Comparison of ENCODE assay signal across 15 mouse cellular contexts in genomic region chr6:48412147-48412546, GRCm38 (mm10). TPM values are rescaled to one million over a fixed set of nuclear protein-coding genes. Genes with fewer than 3 reads are reported as not detected.
DNase-seq lines count a peak whose midpoint lies in the region; ATAC-seq and TF ChIP-seq lines count a peak whose summit lies in the region.
"Had no signal": no experiment of that assay in that cellular context is flagged by ENCODE, and none has a peak within 500 bp of the region (broad histone marks: within the 10 kb centered on the region; RNA-seq: fewer than 3 reads in every experiment).

No protein-coding gene starts in this region.

- no peaks in the 10 kb centered on the region for H3K9me3 ChIP-seq in hindbrain, postnatal 0 days (ENCODE audit: low read length)
- H3K9me3 ChIP-seq in hindbrain, embryonic 14.5 days (ENCODE audit: control insufficient read depth, low read length) = no peaks in the 10 kb centered on the region
- H3K9me3 ChIP-seq in stomach, postnatal 0 days (ENCODE audit: control insufficient read depth, low read length) = no peaks in the 10 kb centered on the region
- H3K9me3 ChIP-seq: embryonic facial prominence, embryonic 13.5 days; forebrain, embryonic 10.5 days; limb, embryonic 13.5 days; lung, embryonic 15.5 days had no signal

- no peaks in the 10 kb centered on the region for H3K27me3 ChIP-seq in cerebellum, adult 2 months (ENCODE audit: control insufficient read depth, insufficient read depth, low read length)
- no peaks in the 10 kb centered on the region for H3K27me3 ChIP-seq in hindbrain, postnatal 0 days (ENCODE audit: insufficient read depth, low read length)
- H3K27me3 ChIP-seq in hindbrain, embryonic 14.5 days (ENCODE audit: control insufficient read depth, insufficient read depth, low read length) = no peaks in the 10 kb centered on the region
- H3K27me3 ChIP-seq in stomach, postnatal 0 days (ENCODE audit: control insufficient read depth, insufficient read depth, low read length) = no peaks in the 10 kb centered on the region
- H3K27me3 ChIP-seq: embryonic facial prominence, embryonic 13.5 days; limb, embryonic 13.5 days; lung, embryonic 15.5 days had no signal

- peaks cover 92% of the 10 kb centered on the region for H3K36me3 ChIP-seq in hindbrain, postnatal 0 days (ENCODE audit: insufficient read depth, low read length)
- peaks cover 100% of the 10 kb centered on the region for H3K36me3 ChIP-seq in hindbrain, embryonic 14.5 days (replicated peaks; ENCODE audit: control insufficient read depth, insufficient read depth)
- peaks cover 18% of the 10 kb centered on the region for H3K36me3 ChIP-seq in stomach, postnatal 0 days (ENCODE audit: control insufficient read depth, insufficient read depth, low read length)

- TF ChIP-seq CTCF in cerebellum, adult 2 months (IDR thresholded peaks at IDR 0.05; ENCODE audit: borderline replicate concordance, insufficient read depth, low read depth, low read length) = peak; percentile 28; the same call in 1 of the 2 replicates
- TF ChIP-seq CTCF in hindbrain, postnatal 0 days (IDR thresholded peaks at IDR 0.05; ENCODE audit: low read depth) = peak; percentile 39; the same call in 1 of the 2 replicates
- peak; percentile 50 for TF ChIP-seq CTCF in stomach, postnatal 0 days (IDR thresholded peaks at IDR 0.05; ENCODE audit: low read depth)

- no peak overlapping the region for H3K4me2 ChIP-seq in hindbrain, postnatal 0 days (ENCODE audit: low read depth, low read length)
- H3K4me2 ChIP-seq in hindbrain, embryonic 14.5 days (replicated peaks) = no peak overlapping the region
- H3K4me2 ChIP-seq in stomach, postnatal 0 days (replicated peaks; ENCODE audit: low read depth) = no peak overlapping the region
- H3K4me2 ChIP-seq: embryonic facial prominence, embryonic 13.5 days; limb, embryonic 13.5 days; lung, embryonic 15.5 days had no signal

- peak in 1 of 2 experiments; percentile 40 for DNase-seq in cerebellum, adult 2 months
- no peak for DNase-seq in cerebellum, postnatal 36 days
- no peak for DNase-seq in hindbrain, postnatal 0 days (ENCODE audit: low spot score)
- DNase-seq in hindbrain, embryonic 14.5 days (ENCODE audit: low spot score) = no peak
- DNase-seq in testis, postnatal 10 days (ENCODE audit: low spot score) = peak; percentile 41
- DNase-seq in testis, postnatal 14 days (ENCODE audit: low spot score) = no peak
- peak; percentile 16 for DNase-seq in stomach, postnatal 0 days (ENCODE audit: low spot score)
- DNase-seq in left cerebral cortex, postnatal 14 days (ENCODE audit: low spot score in 2 of 2) = no peak
- DNase-seq: adrenal gland, postnatal 25 days; thymus, adult 2 months had no signal

- H3K27ac ChIP-seq in cerebellum, adult 2 months (ENCODE audit: insufficient read depth, low read length) = peak overlapping the region; percentile 63
- no peak overlapping the region for H3K27ac ChIP-seq in hindbrain, postnatal 0 days
- no peak overlapping the region for H3K27ac ChIP-seq in hindbrain, embryonic 14.5 days
- no peak overlapping the region for H3K27ac ChIP-seq in stomach, postnatal 0 days (replicated peaks)
- H3K27ac ChIP-seq: embryonic facial prominence, embryonic 13.5 days; forebrain, embryonic 10.5 days; limb, embryonic 13.5 days; lung, embryonic 15.5 days had no signal

- ATAC-seq in hindbrain, postnatal 0 days = no peak
- no peak for ATAC-seq in hindbrain, embryonic 14.5 days (ENCODE audit: low FRiP score)
- no peak for ATAC-seq in stomach, postnatal 0 days (ENCODE audit: low FRiP score, low TSS enrichment)
- ATAC-seq: hindbrain, embryonic 16.5 days had no signal

- intact Hi-C loops in left cerebral cortex, postnatal 14 days (cut with DNase I) = no loop called here

- TF ChIP-seq EP300 in stomach, postnatal 0 days (optimal IDR thresholded peaks at IDR 0.05) = no peak

- TF ChIP-seq POLR2A in cerebellum, adult 2 months (IDR thresholded peaks at IDR 0.05; ENCODE audit: borderline replicate concordance, insufficient read depth, low read length) = no peak

- WGBS in cerebellum, adult 2 months = 34% methylated on average over 4 of the region's 4 CpGs
- 83% methylated on average over 4 of the region's 4 CpGs for WGBS in hindbrain, postnatal 0 days
- 94% methylated on average over 4 of the region's 4 CpGs for WGBS in hindbrain, embryonic 14.5 days
- WGBS in stomach, postnatal 0 days = 81% methylated on average over 4 of the region's 4 CpGs

- no peak overlapping the region for H3K4me3 ChIP-seq in cerebellum, adult 2 months (replicated peaks; ENCODE audit: insufficient read depth, low read depth, low read length)
- H3K4me3 ChIP-seq in hindbrain, postnatal 0 days (ENCODE audit: low read length) = no peak overlapping the region
- no peak overlapping the region for H3K4me3 ChIP-seq in hindbrain, embryonic 14.5 days (replicated peaks; ENCODE audit: low read length)
- H3K4me3 ChIP-seq in stomach, postnatal 0 days (ENCODE audit: low read depth, low read length) = no peak overlapping the region
- H3K4me3 ChIP-seq: embryonic facial prominence, embryonic 13.5 days; forebrain, embryonic 10.5 days; limb, embryonic 13.5 days; lung, embryonic 15.5 days had no signal

- H3K4me1 ChIP-seq in cerebellum, adult 2 months (ENCODE audit: control insufficient read depth, insufficient read depth, low read length) = peaks cover 25% of the 10 kb centered on the region
- H3K4me1 ChIP-seq in hindbrain, postnatal 0 days (ENCODE audit: insufficient read depth, low read length) = no peaks in the 10 kb centered on the region
- H3K4me1 ChIP-seq in hindbrain, embryonic 14.5 days (replicated peaks; ENCODE audit: control insufficient read depth, insufficient read depth, low read length) = no peaks in the 10 kb centered on the region
- H3K4me1 ChIP-seq in stomach, postnatal 0 days (replicated peaks; ENCODE audit: control insufficient read depth, insufficient read depth) = no peaks in the 10 kb centered on the region
- H3K4me1 ChIP-seq: embryonic facial prominence, embryonic 13.5 days; forebrain, embryonic 10.5 days; limb, embryonic 13.5 days; lung, embryonic 15.5 days had no signal

- no peak overlapping the region for H3K9ac ChIP-seq in hindbrain, postnatal 0 days (replicated peaks; ENCODE audit: low read length)
- no peak overlapping the region for H3K9ac ChIP-seq in hindbrain, embryonic 14.5 days
- H3K9ac ChIP-seq in stomach, postnatal 0 days (ENCODE audit: low read length) = no peak overlapping the region
- H3K9ac ChIP-seq: embryonic facial prominence, embryonic 13.5 days; limb, embryonic 13.5 days; lung, embryonic 15.5 days had no signal

RNA-seq across cellular contexts. Expression of gene Krba1, which starts 16.8 kb away (rescaled TPM):
- 50.6 and 55.3 TPM in 2 replicates for polyA plus RNA-seq in cerebellum, adult 2 months (2012; rRNA removed)
- 38.4 and 49.8 TPM in 2 replicates for total RNA-seq in hindbrain, postnatal 0 days (2014; rRNA removed)
- 19.1 and 20.5 TPM in 2 replicates for polyA plus RNA-seq in hindbrain, postnatal 0 days (2015; fragmentation: Nextera tagmentation; extraction: Ambion mirVana)
- polyA plus RNA-seq in hindbrain, embryonic 14.5 days (2014; fragmentation: Nextera tagmentation; extraction: Ambion mirVana) = 24.8 and 24.9 TPM in 2 replicates
- 5.4 and 7.8 TPM in 2 replicates for polyA plus RNA-seq in stomach, postnatal 0 days (2015; fragmentation: Nextera tagmentation; extraction: Ambion mirVana)
- 10 to 100 TPM; 46.8 to 49.9 TPM for total RNA-seq in left cerebral cortex, postnatal 14 days (2021)

RNA-seq across cellular contexts. Expression of gene Zfp467, which starts 33.5 kb away (rescaled TPM):
- 80.4 and 93.2 TPM in 2 replicates for polyA plus RNA-seq in cerebellum, adult 2 months (2012; rRNA removed)
- total RNA-seq in hindbrain, postnatal 0 days (2014; rRNA removed) = 27.5 and 61.1 TPM in 2 replicates
- 39.1 and 39.4 TPM in 2 replicates for polyA plus RNA-seq in hindbrain, postnatal 0 days (2015; fragmentation: Nextera tagmentation; extraction: Ambion mirVana)
- polyA plus RNA-seq in hindbrain, embryonic 14.5 days (2014; fragmentation: Nextera tagmentation; extraction: Ambion mirVana) = 25.8 and 32.4 TPM in 2 replicates
- polyA plus RNA-seq in stomach, postnatal 0 days (2015; fragmentation: Nextera tagmentation; extraction: Ambion mirVana) = 24.2 and 29.5 TPM in 2 replicates
- 10 to 100 TPM; 15.8 to 21.2 TPM for total RNA-seq in left cerebral cortex, postnatal 14 days (2021)

RNA-seq across cellular contexts. Expression of gene Sspo, which starts 35.9 kb away (rescaled TPM):
- 3.7 and 5.0 TPM in 2 replicates for polyA plus RNA-seq in cerebellum, adult 2 months (2012; rRNA removed)
- 0.73 and 0.86 TPM in 2 replicates for total RNA-seq in hindbrain, postnatal 0 days (2014; rRNA removed)
- 0.10 and 0.38 TPM in 2 replicates for polyA plus RNA-seq in hindbrain, postnatal 0 days (2015; fragmentation: Nextera tagmentation; extraction: Ambion mirVana)
- polyA plus RNA-seq in hindbrain, embryonic 14.5 days (2014; fragmentation: Nextera tagmentation; extraction: Ambion mirVana) = 0.20 and 0.35 TPM in 2 replicates
- 0.04 and 0.07 TPM in 2 replicates for polyA plus RNA-seq in stomach, postnatal 0 days (2015; fragmentation: Nextera tagmentation; extraction: Ambion mirVana)
- total RNA-seq in left cerebral cortex, postnatal 14 days (2021) = under 1 TPM; 0.59 to 0.64 TPM

Comparison
In these comparisons a context has a peak if more than half of its experiments do, and no peak if none do; other contexts are left out.
1. DNase-seq: peak in testis, postnatal 10 days (single experiment) and stomach, postnatal 0 days (single experiment); none in cerebellum, postnatal 36 days (0 of 2), hindbrain, postnatal 0 days (single experiment), hindbrain, embryonic 14.5 days (single experiment), testis, postnatal 14 days (single experiment) and left cerebral cortex, postnatal 14 days (0 of 2).
2. Peak in every context shown above with its lines, with median percentiles within 50 percentile points of each other: CTCF ChIP-seq.